Mouse (Mus musculus) intestine, postnatal 0 days (tissue): Measurements from ENCODE around the gene Ubqln3. TPM values are rescaled to one million over a fixed set of nuclear protein-coding genes. Genes with fewer than 3 reads are reported as not detected.

Experiments used
- ATAC-seq: fragments of 200-750 bp; cut with Nextera tagmentation; 2 replicates; pipeline ENCODE4 v1.8.0; 2017; ENCODE audit warnings: mild to moderate bottlenecking, moderate TSS enrichment, moderate library complexity
- H3K27ac ChIP-seq: fragments of 300-500 bp; sonication (generic); 2 replicates; pipeline ENCODE4 v1.5.1; 2014; ENCODE audit warnings: mild to moderate bottlenecking, low read depth, low read length, moderate library complexity
- H3K27me3 ChIP-seq: fragments of 300-500 bp; sonication (generic); replicated peaks from 2 replicates; pipeline ENCODE4 v1.6.1; 2014; ENCODE audit warnings: low read length, mixed read lengths; ENCODE audit not compliant: control insufficient read depth, insufficient read depth
- H3K36me3 ChIP-seq: fragments of 300-500 bp; sonication (generic); 2 replicates; pipeline ENCODE4 v1.6.1; 2014; ENCODE audit warnings: mild to moderate bottlenecking, moderate library complexity; ENCODE audit not compliant: control insufficient read depth, insufficient read depth
- H3K4me1 ChIP-seq: fragments of 300-500 bp; sonication (generic); replicated peaks from 2 replicates; pipeline ENCODE4 v1.6.1; 2014; ENCODE audit warnings: antibody characterized with exemption, low read length, mixed read lengths; ENCODE audit not compliant: control insufficient read depth, insufficient read depth
- H3K4me2 ChIP-seq: fragments of 300-500 bp; sonication (generic); replicated peaks from 2 replicates; pipeline ENCODE4 v1.6.1; 2014; ENCODE audit warnings: low read depth, mild to moderate bottlenecking, moderate library complexity
- H3K4me3 ChIP-seq: fragments of 300-500 bp; sonication (generic); 2 replicates; pipeline ENCODE4 v1.5.1; 2014; ENCODE audit warnings: low read depth, low read length
- H3K9ac ChIP-seq: fragments of 300-500 bp; sonication (generic); 2 replicates; pipeline ENCODE4 v1.6.1; 2014; ENCODE audit warnings: mild to moderate bottlenecking, low read depth, low read length
- H3K9me3 ChIP-seq: fragments of 300-500 bp; sonication (generic); 2 replicates; pipeline ENCODE4 v1.6.1; 2016; ENCODE audit warnings: mixed run types; ENCODE audit not compliant: control insufficient read depth
- CTCF ChIP-seq: sonication (generic); IDR thresholded peaks from 2 replicates; pipeline ENCODE4 v1.5.1; 2016; ENCODE audit warnings: low read depth, mild to moderate bottlenecking, control low read depth, antibody characterized with exemption, moderate library complexity
- WGBS: fragments of 180-500 bp; shearing (Covaris S2); extraction: QIAGEN DNeasy Blood & Tissue Kit; methylation state at CpG from one replicate; pipeline ENCODE4 v1.1.7; 2014; 5-methylcytosine and 5-hydroxymethylcytosine counted together
- polyA plus RNA-seq: library from polyadenylated mRNA; unstranded; fragments of >200 nt; fragmentation: Nextera tagmentation; extraction: Ambion mirVana; gene quantifications from 2 replicates; pipeline ENCODE4 v1.2.1, GENCODE M21; 2015

Ubqln3 gene
- polyA plus RNA-seq, 1 experiment from 2014 or later, result not detected

GRCm38 (mm10) chr7:104169634-104170204 is 26.6 kb upstream of the Ubqln3 start:
- Histone ChIP-seq H3K27ac (no peak overlapping the region), H3K4me3 (no peak overlapping the region), H3K4me2 (no peak overlapping the region), H3K9me3 (no peaks in the 10 kb centered on the region), H3K4me1 (no peaks in the 10 kb centered on the region), H3K9ac (no peak overlapping the region), H3K27me3 (no peaks in the 10 kb centered on the region), H3K36me3 (no peaks in the 10 kb centered on the region)
- 65% methylated on average over 6 of the region's 6 CpGs for whole genome bisulfite sequencing
- TF ChIP-seq CTCF, result no peak
- ATAC-seq, result no peak

- ATAC-seq, result no peak
- H3K27me3 ChIP-seq, result no peaks in the 10 kb centered on the region
These were observed 24.0 kb upstream of the Ubqln3 start for GRCm38 (mm10) chr7:104167105-104167504.

GRCm38 (mm10) chr7:104150456-104150855 is 7.4 kb upstream of the Ubqln3 start, which contains the start of gene Ubqlnl:
Gene Ubqlnl, minus strand, starts transcription at chr7:104150556.
- Histone ChIP-seq H3K27ac (no peak within 1 kb of the TSS), H3K27me3 (no peaks in the 10 kb centered on the region), H3K9me3 (no peaks in the 10 kb centered on the region), H3K4me3 (no peak within 1 kb of the TSS), H3K4me1 (no peaks in the 10 kb centered on the region), H3K9ac (no peak within 1 kb of the TSS), H3K4me2 (no peak within 1 kb of the TSS), H3K36me3 (no peaks in the 10 kb centered on the region)
- 89% methylated on average over 2 of the region's 2 CpGs for WGBS
- no peak for TF ChIP-seq CTCF
- ATAC-seq, result no peak

More at GRCm38 (mm10) chr7:104167105-104167504, 24.0 kb upstream of the Ubqln3 start:
- H3K27ac ChIP-seq, result no peak overlapping the region
- no peaks in the 10 kb centered on the region for H3K4me1 ChIP-seq
- no peak overlapping the region for H3K4me3 ChIP-seq
- H3K9me3 ChIP-seq, result no peaks in the 10 kb centered on the region
- WGBS, result 69% methylated on average over 6 of the region's 6 CpGs
- no peak overlapping the region for H3K4me2 ChIP-seq
- TF ChIP-seq CTCF, result peak; percentile 12; the same call in 1 of the 2 replicates
- no peak overlapping the region for H3K9ac ChIP-seq
- no peaks in the 10 kb centered on the region for H3K36me3 ChIP-seq

GRCm38 (mm10) chr7:104137305-104137704 is 5.8 kb downstream of the Ubqln3 start, which contains the start of gene Olfr643:
Gene Olfr643, minus strand, starts transcription at chr7:104137405.
- Histone ChIP-seq H3K27me3 (no peaks in the 10 kb centered on the region), H3K36me3 (no peaks in the 10 kb centered on the region), H3K4me3 (no peak within 1 kb of the TSS), H3K9me3 (no peaks in the 10 kb centered on the region), H3K27ac (no peak within 1 kb of the TSS), H3K9ac (no peak within 1 kb of the TSS), H3K4me1 (no peaks in the 10 kb centered on the region), H3K4me2 (no peak within 1 kb of the TSS)
- ATAC-seq, result no peak
- 77% methylated on average over 5 of the region's 5 CpGs for WGBS
- TF ChIP-seq CTCF, result no peak

GRCm38 (mm10) chr7:104129726-104130125 is 13.4 kb downstream of the Ubqln3 start, which contains the start of gene Ubqln5:
Gene Ubqln5, minus strand, starts transcription at chr7:104129826.
- 91% methylated on average over 5 of the region's 5 CpGs for WGBS

GRCm38 (mm10) chr7:104104757-104104972 is 38.4 kb downstream of the Ubqln3 start, which contains the start of gene Olfr646:
Gene Olfr646, plus strand, starts transcription at chr7:104104873.
- H3K4me3 ChIP-seq, result no peak within 1 kb of the TSS
- TF ChIP-seq CTCF, result no peak
- H3K4me2 ChIP-seq, result no peak within 1 kb of the TSS
- no peaks in the 10 kb centered on the region for H3K4me1 ChIP-seq
- H3K9ac ChIP-seq, result no peak within 1 kb of the TSS
- H3K27ac ChIP-seq, result no peak within 1 kb of the TSS
- H3K36me3 ChIP-seq, result no peaks in the 10 kb centered on the region
- ATAC-seq, result no peak
- H3K9me3 ChIP-seq, result no peaks in the 10 kb centered on the region
- H3K27me3 ChIP-seq, result no peaks in the 10 kb centered on the region

More at GRCm38 (mm10) chr7:104129726-104130125, 13.4 kb downstream of the Ubqln3 start, which contains the start of gene Ubqln5:
- no peak within 1 kb of the TSS for H3K9ac ChIP-seq
- H3K4me3 ChIP-seq, result no peak within 1 kb of the TSS
- H3K36me3 ChIP-seq, result no peaks in the 10 kb centered on the region
- H3K4me1 ChIP-seq, result no peaks in the 10 kb centered on the region
- H3K27me3 ChIP-seq, result no peaks in the 10 kb centered on the region
- H3K27ac ChIP-seq, result no peak within 1 kb of the TSS
- no peak for TF ChIP-seq CTCF
- ATAC-seq, result no peak
- no peak within 1 kb of the TSS for H3K4me2 ChIP-seq
- no peaks in the 10 kb centered on the region for H3K9me3 ChIP-seq
